Mouse (Mus musculus) cerebellum, adult 2 months (tissue): ENCODE measurements around the gene Tns4.

Experiments
- CTCF ChIP-seq: fragments of 200-500 bp; IDR thresholded peaks from 2 replicates; pipeline ENCODE4 v1.5.1; 2011; ENCODE audit warnings: low read depth, mild to moderate bottlenecking, control low read depth, low read length, moderate library complexity, borderline replicate concordance; ENCODE audit not compliant: insufficient read depth
- POLR2A ChIP-seq: fragments of 200-500 bp; IDR thresholded peaks from 2 replicates; pipeline ENCODE4 v1.6.1; 2011; ENCODE audit warnings: low read length, control low read depth, borderline replicate concordance; ENCODE audit not compliant: insufficient read depth

- no peak for TF ChIP-seq CTCF
- TF ChIP-seq POLR2A = no peak
Observed at GRCm38 (mm10) chr11:99135047-99135440, 45.9 kb upstream of the Tns4 start.
